Mouse (Mus musculus) cerebellum, postnatal 14 days (tissue): Measurements from ENCODE around the gene Enox1.

ENCODE experiments used
- DNase-seq, 2 experiments: peaks; one replicate each; pipeline ENCODE4 v3.0.0; 2021; ENCODE audit warnings: mixed read lengths in 2 of 2

The Enox1 gene

DNA sequence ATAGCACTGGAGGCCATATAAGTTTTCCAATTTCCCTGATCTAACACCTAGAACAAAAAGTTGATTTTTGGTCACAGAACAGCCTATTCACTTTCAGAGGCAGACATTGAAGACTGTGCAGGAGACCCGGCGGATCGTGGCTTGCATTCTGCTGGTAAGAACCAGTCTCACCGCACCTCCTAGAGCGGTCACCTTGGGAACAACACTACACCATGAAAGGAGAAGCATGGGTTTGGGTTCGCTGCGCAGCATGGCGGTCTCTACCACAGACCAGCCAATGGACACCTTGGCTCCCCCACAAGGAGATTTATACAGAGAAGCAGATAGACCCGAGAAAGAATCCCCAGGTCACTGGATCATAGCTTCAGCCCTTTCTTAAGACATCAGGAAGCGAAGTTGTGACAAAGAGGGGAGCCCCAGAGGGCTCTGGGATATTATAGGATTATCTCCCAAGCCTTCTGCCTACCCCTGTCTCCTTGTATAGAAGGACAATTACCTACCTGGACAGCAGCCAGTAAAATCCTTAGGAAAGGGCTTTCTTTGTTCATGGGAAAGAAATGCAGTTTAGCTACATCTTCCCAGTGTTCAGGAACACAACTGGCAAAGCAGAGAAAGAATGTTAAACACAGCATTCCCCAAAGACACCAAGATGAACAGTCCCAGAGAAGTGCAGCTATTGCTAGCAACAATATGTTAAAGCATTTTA lies 476.1 kb downstream of the Enox1 start:
- no peak for DNase-seq

GRCm38 (mm10) chr14:77633172-77633542 lies 476.6 kb downstream of the Enox1 start:
- no peak for DNase-seq

DNA sequence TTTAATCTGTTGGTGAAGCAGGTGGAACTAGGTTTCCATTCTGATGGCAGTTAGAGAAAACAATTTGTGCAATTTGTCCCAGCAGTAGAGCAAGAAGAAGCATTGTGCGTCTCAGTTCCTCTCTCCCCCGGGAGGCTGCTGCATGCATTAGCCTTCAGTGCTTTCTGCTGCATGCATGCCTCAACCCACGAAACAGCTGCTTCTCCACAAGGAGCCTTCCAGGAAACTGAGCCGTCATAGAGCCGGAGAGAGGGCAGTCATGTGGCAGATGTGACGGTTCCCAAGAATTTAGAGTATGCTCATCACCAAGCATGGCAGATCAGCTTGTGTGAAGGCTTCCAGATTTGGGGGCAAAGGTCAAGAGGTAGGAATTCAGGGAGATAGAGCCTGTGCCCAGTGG lies 480.4 kb downstream of the Enox1 start:
- no peak for DNase-seq

GRCm38 (mm10) chr14:77638148-77638547 lies 481.6 kb downstream of the Enox1 start:
- no peak for DNase-seq

DNA sequence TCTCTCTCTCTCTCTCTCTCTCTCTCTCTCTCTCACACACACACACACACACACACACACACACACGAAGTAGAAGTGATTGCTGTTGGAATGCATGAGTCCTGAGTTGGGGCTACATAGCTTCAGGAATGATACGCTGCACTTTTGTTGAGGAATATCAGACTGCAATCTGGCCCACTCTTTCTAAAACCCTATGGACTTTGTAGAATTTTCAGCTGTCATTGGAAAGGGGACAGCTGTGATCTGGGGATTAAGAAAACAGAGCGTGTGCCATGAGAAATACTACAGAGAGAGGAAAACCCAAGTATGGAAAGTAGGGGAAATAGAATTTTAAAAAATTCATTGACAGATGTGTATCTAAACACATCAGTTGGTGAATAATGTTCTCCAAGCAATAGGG lies 482.1 kb downstream of the Enox1 start:
- DNase-seq, result no peak

- peak; percentile 86 to 94 for DNase-seq
These were observed 483.0 kb downstream of the Enox1 start for GRCm38 (mm10) chr14:77639586-77639985.

GRCm38 (mm10) chr14:77642314-77642713 lies 485.8 kb downstream of the Enox1 start:
- DNase-seq, result no peak

DNA sequence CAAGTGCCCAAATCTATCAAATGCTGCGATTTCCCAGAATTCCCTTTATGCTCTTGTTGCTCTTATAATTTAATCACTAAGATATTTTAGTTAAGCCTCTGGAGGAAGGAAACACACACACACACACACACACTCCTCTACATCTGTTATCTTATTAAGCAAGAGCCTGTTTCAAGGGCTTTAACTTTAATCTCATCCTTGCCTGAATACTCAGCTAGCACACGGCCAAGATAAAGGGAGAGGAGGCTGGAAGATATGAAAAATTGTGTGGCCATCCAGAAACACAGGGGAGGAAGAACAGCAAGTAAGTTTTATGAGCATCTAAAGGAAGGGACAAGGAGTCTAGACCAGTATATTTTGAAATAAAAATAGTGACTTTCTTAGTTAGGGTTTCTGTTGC lies 489.6 kb downstream of the Enox1 start:
- DNase-seq, result no peak

- DNase-seq, result no peak
These were observed 490.5 kb downstream of the Enox1 start for GRCm38 (mm10) chr14:77647017-77647416.

- DNase-seq, result peak; percentile 36 to 56
These were observed 491.7 kb downstream of the Enox1 start for GRCm38 (mm10) chr14:77648305-77648704.

DNA sequence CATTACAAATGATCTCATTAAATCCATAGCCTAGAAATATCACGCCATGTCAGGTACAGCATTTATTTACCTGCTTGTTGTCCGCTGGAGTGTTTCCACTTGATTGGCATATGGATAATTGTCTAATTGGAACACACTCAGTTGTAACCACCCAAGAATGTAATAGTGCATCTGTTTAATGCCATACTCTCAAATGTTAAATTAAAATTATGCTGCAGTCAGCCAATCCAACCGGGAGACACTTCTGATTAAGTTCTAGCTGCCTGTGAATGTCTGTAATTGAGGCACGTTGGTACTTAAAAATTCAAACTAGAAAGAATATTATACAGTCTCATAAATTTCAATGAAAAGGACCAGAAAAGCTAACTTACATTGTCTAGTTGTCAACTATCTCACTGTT lies 502.2 kb downstream of the Enox1 start:
- DNase-seq, result no peak

DNA sequence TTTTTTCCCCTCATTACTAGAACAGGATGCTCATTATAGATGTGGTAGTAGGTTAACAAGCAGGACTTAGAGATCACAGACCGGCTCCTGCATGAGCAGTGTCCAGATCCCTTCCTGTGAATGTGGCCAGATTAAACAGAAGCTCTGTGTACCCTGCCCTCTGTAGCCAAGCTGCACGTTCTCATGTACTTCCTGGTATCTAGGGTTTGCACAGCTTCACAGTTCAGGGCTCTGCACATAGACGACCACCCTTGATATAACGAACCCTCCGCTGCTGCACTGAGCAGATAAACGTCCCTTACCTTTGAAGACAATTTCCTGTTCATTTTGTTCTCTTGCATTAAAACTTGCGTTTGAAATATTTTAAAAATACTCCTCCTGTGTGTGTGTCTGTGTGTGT lies 505.7 kb downstream of the Enox1 start:
- no peak for DNase-seq

DNA sequence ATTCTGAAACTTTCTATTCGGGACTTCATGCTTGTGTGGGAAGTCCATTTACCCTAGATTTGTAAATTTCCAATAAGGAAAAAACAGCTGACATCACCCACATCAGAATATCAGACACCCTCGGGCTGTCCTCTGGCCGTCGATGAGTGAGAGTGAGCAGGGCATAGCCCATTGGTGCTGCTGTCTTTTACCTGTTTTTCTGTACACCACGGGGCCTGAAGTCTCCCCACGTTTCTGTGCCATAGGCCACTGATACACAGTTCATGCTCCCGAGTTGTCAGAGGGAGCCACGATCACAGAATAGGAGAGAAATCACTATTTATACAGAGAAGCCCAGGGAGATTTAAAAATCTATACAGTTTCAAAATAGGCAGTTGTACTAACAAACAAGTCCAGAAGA lies 506.4 kb downstream of the Enox1 start:
- no peak for DNase-seq

GRCm38 (mm10) chr14:77668096-77668495 lies 511.5 kb downstream of the Enox1 start:
- DNase-seq, result no peak

GRCm38 (mm10) chr14:77669494-77669893 lies 512.9 kb downstream of the Enox1 start:
- no peak for DNase-seq

- peak; percentile 87 for DNase-seq
These were observed 514.4 kb downstream of the Enox1 start for GRCm38 (mm10) chr14:77670945-77671344.

- no peak for DNase-seq
These were observed 515.4 kb downstream of the Enox1 start for GRCm38 (mm10) chr14:77671961-77672360.

- no peak for DNase-seq
These were observed 516.6 kb downstream of the Enox1 start for GRCm38 (mm10) chr14:77673138-77673537.

- DNase-seq, result no peak
These were observed 521.4 kb downstream of the Enox1 start for GRCm38 (mm10) chr14:77677951-77678350.

GRCm38 (mm10) chr14:77679877-77680276 lies 523.3 kb downstream of the Enox1 start:
- DNase-seq, result peak; percentile 68

DNA sequence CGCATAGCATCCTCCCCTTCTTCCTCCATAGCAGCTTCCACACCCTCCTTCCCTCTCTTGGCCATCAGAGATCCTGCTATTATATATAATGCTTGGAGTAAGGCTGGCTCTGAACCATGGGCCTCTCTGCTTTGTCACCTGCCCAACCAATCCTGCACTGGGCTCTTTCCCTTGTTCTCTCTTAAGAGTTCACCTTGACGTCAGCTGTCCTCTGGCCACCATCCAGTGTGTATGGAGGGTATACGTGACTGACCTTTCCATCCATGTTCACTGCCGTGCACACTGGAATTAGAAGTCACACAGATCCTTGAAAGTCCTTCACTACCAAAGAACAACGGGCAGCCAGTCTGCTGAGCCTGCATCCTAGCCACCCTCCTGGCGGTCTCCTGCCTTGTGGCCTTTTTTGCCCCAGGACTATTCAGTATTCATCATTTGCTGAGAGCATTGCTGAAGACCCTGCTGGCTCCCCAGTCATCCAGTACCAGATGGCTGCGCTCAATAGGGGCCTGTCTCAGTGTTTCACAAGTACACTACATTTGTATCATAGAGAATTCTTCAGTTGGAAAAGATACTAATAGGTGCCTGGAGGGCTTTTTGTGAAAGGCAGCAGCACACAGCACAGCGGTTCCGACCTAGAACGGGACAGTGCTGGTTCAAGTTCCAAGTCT lies 526.5 kb downstream of the Enox1 start:
- peak; percentile 27 to 58 for DNase-seq

- no peak for DNase-seq
These were observed 533.3 kb downstream of the Enox1 start for GRCm38 (mm10) chr14:77689816-77690215.

DNA sequence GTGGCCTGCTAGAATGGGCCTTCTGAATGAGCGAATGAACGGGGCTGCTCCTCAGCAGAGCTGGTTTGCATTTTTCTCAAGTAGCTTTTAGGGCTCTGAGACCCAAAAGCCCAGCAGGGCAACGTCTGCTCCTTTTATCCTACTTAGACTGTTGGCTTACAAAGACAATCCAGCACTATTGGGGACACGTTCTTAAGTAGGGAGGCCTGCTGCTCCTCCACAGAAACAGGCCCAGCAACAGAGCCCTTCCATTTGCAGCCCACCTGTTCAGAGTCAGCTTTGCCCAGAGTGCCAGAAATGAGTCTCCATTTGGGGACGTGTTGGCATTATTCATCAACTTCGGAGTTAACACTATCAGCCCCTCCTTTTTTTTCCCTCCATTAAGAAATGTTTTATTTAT lies 548.4 kb downstream of the Enox1 start:
- DNase-seq, result peak; percentile 27 to 42

DNA sequence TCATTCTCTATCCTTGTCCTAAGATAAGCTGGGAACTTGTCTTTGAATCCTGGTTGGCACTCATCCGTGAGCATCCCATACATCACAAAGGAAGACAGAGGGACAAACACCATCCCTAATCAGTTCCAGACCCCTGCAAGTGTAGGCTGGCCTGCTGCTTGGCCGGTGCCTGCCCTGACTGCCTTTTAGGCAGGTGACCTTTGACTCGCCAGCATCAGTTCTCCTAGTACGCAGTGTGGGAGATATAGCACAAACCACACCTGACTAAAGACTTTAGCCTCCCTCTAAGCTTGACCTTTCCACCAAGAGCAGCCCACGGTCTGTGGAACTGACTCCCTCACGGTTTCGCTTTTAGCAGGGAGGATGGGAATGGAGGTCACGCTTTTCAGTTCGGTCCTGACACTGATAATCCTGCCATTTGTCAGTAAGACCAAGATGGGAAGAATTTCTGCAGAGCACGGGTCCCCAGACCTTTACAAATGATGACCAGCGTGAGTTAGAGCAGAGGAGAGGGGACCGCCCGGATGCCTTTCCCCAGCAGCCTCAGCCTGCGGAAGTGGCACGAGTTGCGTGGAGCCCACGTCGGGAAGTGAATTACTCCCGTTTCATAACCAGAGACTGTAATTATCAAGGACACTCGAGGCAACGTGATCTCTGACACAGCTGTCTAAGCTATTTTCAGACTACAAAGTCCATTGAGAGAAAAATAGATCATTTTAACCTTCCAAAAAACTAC lies 550.1 kb downstream of the Enox1 start:
- DNase-seq, result no peak
